Mouse (Mus musculus) stomach, embryonic 16.5 days (tissue): ENCODE data around the gene Gabarap. TPM values are rescaled to one million over a fixed set of nuclear protein-coding genes. Genes with fewer than 3 reads are reported as not detected.

ENCODE experiments used
- ATAC-seq: fragments of 200-750 bp; cut with Nextera tagmentation; 2 replicates; pipeline ENCODE4 v1.8.0; 2017; ENCODE audit warnings: moderate number of reproducible peaks, moderate TSS enrichment; ENCODE audit not compliant: insufficient read depth, low FRiP score
- H3K27ac ChIP-seq: fragments of 300-500 bp; sonication (generic); 2 replicates; pipeline ENCODE4 v1.5.1; 2014; ENCODE audit warnings: low read length
- H3K27me3 ChIP-seq: fragments of 300-500 bp; sonication (generic); 2 replicates; pipeline ENCODE4 v1.6.1; 2014; ENCODE audit warnings: low read length, control low read depth, mixed read lengths; ENCODE audit not compliant: control insufficient read depth, insufficient read depth
- H3K36me3 ChIP-seq: fragments of 300-500 bp; sonication (generic); 2 replicates; pipeline ENCODE4 v1.6.1; 2014; ENCODE audit warnings: low read length; ENCODE audit not compliant: control insufficient read depth, insufficient read depth
- H3K4me1 ChIP-seq: fragments of 300-500 bp; sonication (generic); 2 replicates; pipeline ENCODE4 v1.6.1; 2014; ENCODE audit warnings: low read length, control low read depth, mixed read lengths; ENCODE audit not compliant: control insufficient read depth, insufficient read depth
- H3K4me2 ChIP-seq: fragments of 300-500 bp; sonication (generic); 2 replicates; pipeline ENCODE4 v1.6.1; 2014; ENCODE audit warnings: low read depth, low read length, mixed read lengths
- H3K4me3 ChIP-seq: fragments of 300-500 bp; sonication (generic); replicated peaks from 2 replicates; pipeline ENCODE4 v1.5.1; 2014; ENCODE audit warnings: mild to moderate bottlenecking, low read length
- H3K9ac ChIP-seq: fragments of 300-500 bp; sonication (generic); 2 replicates; pipeline ENCODE4 v1.6.1; 2014; ENCODE audit warnings: low read length
- H3K9me3 ChIP-seq: fragments of 300-500 bp; sonication (generic); replicated peaks from 2 replicates; pipeline ENCODE4 v1.6.1; 2016; ENCODE audit warnings: low read length, control low read depth; ENCODE audit not compliant: control insufficient read depth
- WGBS: fragments of 180-500 bp; shearing (Covaris S2); extraction: QIAGEN DNeasy Blood & Tissue Kit; methylation state at CpG from one replicate; pipeline ENCODE4 v1.1.7; 2014; 5-methylcytosine and 5-hydroxymethylcytosine counted together
- polyA plus RNA-seq: library from polyadenylated mRNA; unstranded; fragments of >200 nt; fragmentation: Nextera tagmentation; extraction: Ambion mirVana; gene quantifications from 2 replicates; pipeline ENCODE4 v1.2.1, GENCODE M21; 2015

Gene Gabarap
- polyA plus RNA-seq, 1 experiment from 2014 or later, result 494 TPM

GRCm38 (mm10) chr11:70028401-70029129 is 37.6 kb downstream of the Gabarap start:
- peak; percentile 4 for ATAC-seq
- Histone ChIP-seq H3K27ac (peak overlapping the region; percentile 43), H3K4me1 (peaks cover 44% of the 10 kb centered on the region), H3K9ac (peak overlapping the region; percentile 47), H3K9me3 (no peaks in the 10 kb centered on the region), H3K27me3 (no peaks in the 10 kb centered on the region), H3K4me2 (peak overlapping the region; percentile 65), H3K36me3 (no peaks in the 10 kb centered on the region), H3K4me3 (peak overlapping the region; percentile 32)
- WGBS, result 20% methylated on average over 12 of the region's 12 CpGs

GRCm38 (mm10) chr11:70029130-70029801 is 38.3 kb downstream of the Gabarap start:
- Histone ChIP-seq H3K4me1 (peaks cover 43% of the 10 kb centered on the region), H3K4me3 (peak overlapping the region; percentile 32), H3K36me3 (no peaks in the 10 kb centered on the region), H3K27ac (peak overlapping the region; percentile 43), H3K27me3 (no peaks in the 10 kb centered on the region), H3K9ac (no peak overlapping the region; the same call in 1 of the 2 replicates), H3K9me3 (no peaks in the 10 kb centered on the region), H3K4me2 (peak overlapping the region; percentile 65)
- ATAC-seq, result peak; percentile 81
- WGBS, result 2% methylated on average over 20 of the region's 20 CpGs

DNA sequence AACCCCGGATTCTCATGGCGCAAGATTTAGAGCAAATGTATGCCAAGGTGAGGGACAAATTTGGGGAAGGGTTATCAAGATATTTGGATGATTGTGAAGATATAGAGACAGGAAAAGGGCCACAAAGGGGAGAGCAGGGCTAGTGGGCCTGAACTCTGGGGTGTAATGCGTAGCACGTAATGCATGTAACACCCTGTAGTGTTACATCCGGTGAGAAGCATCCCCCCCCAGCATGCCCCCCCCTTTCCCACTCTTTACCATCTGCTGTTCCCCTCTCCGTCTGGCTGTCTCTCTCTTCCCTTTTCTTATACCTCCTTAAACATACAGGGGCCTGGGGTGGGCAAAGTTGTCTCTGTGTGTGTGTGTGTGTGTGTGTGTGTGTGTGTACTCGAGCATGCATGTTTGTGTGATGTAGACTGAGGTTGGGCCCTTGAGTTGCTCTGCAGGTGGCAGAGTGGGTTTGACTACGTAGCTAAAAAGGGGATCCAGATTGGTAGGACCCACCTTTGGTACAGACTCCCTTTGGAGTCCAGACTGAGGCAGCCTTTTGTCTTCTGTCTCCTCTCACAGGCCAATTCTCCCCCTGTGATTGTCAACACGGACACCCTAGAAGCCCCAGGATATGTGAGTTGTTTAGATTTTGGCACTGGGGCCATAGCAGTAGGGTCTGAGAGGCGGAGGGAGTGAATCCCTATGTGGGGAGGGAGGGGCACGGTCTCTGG is 39.0 kb downstream of the Gabarap start:
- peak overlapping the region; percentile 65 for H3K4me2 ChIP-seq
- H3K27ac ChIP-seq, result 0 out of 2 replicates have a peak overlapping the region, but pooled peaks have one; percentile 43
- H3K9ac ChIP-seq, result no peak overlapping the region; the same call in 1 of the 2 replicates
- H3K4me1 ChIP-seq, result peaks cover 43% of the 10 kb centered on the region
- WGBS, result 39% methylated on average over 11 of the region's 11 CpGs
- H3K36me3 ChIP-seq, result no peaks in the 10 kb centered on the region
- no peaks in the 10 kb centered on the region for H3K9me3 ChIP-seq
- no peaks in the 10 kb centered on the region for H3K27me3 ChIP-seq
- H3K4me3 ChIP-seq, result peak overlapping the region; percentile 32
- ATAC-seq, result no peak

DNA sequence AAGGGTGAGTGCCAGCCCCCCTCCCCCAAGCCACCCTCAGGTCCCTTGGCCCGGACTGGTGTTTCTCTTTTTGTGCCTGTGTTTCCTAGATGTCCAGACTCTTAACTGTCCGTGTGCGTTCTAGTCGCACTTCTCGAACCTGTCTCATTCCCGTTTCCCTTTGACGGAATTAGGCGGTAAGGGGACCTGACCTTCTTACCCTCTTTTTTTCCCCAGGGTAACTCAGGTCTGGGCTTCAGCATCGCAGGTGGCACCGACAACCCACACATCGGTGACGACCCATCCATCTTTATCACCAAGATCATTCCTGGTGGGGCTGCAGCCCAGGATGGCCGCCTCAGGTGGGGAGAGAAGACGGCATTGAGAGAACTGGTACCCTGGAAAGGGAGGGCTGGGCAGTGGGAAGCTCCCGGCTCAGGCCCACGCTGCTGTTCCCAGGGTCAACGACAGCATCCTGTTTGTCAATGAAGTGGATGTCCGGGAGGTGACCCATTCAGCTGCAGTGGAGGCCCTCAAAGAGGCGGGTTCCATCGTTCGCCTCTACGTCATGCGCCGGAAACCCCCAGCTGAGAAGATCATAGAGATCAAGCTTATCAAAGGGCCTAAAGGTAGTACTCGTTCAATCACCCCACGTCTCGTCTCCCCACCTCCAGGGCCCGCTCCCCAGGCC is 39.8 kb downstream of the Gabarap start:
- no peaks in the 10 kb centered on the region for H3K9me3 ChIP-seq
- H3K27me3 ChIP-seq, result no peaks in the 10 kb centered on the region
- 91% methylated on average over 28 of the region's 28 CpGs for WGBS
- no peak for ATAC-seq
- H3K4me3 ChIP-seq, result no peak overlapping the region
- peaks cover 39% of the 10 kb centered on the region for H3K4me1 ChIP-seq
- no peak overlapping the region for H3K4me2 ChIP-seq
- no peak overlapping the region for H3K27ac ChIP-seq
- no peak overlapping the region for H3K9ac ChIP-seq
- H3K36me3 ChIP-seq, result no peaks in the 10 kb centered on the region

GRCm38 (mm10) chr11:70031321-70031670 is 40.4 kb downstream of the Gabarap start:
- Histone ChIP-seq H3K4me1 (peaks cover 34% of the 10 kb centered on the region), H3K27ac (no peak overlapping the region), H3K9me3 (no peaks in the 10 kb centered on the region), H3K36me3 (no peaks in the 10 kb centered on the region), H3K27me3 (no peaks in the 10 kb centered on the region), H3K4me3 (no peak overlapping the region), H3K9ac (no peak overlapping the region), H3K4me2 (no peak overlapping the region)
- WGBS, result 97% methylated on average over 11 of the region's 11 CpGs
- no peak for ATAC-seq

DNA sequence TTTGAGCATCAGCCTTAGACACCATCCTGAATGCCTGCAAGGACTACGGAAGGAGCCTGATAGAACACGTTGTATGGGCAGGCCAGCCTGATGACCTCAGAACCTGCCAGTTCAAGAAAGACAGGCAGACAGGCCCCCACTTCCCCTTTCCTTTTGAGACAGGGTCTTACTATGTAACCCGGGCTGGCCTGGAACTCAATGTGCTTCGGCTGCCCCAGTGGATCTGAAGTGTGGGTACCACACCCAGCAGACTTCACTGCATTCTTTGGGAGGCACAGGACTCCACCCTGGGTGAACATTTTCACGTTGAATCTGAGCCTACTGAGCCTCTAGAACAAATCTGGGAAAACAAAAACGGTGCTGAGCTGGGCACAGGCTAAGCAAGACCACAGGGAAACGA is 47.2 kb downstream of the Gabarap start:
- no peaks in the 10 kb centered on the region for H3K36me3 ChIP-seq
- ATAC-seq, result no peak
- no peak overlapping the region for H3K9ac ChIP-seq
- H3K4me1 ChIP-seq, result no peaks in the 10 kb centered on the region
- 68% methylated on average over 7 of the region's 7 CpGs for WGBS
- no peak overlapping the region for H3K4me3 ChIP-seq
- H3K9me3 ChIP-seq, result no peaks in the 10 kb centered on the region
- no peak overlapping the region for H3K4me2 ChIP-seq
- no peaks in the 10 kb centered on the region for H3K27me3 ChIP-seq
- no peak overlapping the region for H3K27ac ChIP-seq

GRCm38 (mm10) chr11:70039631-70040030 is 48.7 kb downstream of the Gabarap start:
- H3K27ac ChIP-seq, result no peak overlapping the region
- H3K4me3 ChIP-seq, result no peak overlapping the region
- WGBS, result 91% methylated on average over 10 of the region's 10 CpGs
- no peaks in the 10 kb centered on the region for H3K4me1 ChIP-seq
- H3K27me3 ChIP-seq, result no peaks in the 10 kb centered on the region
- H3K9ac ChIP-seq, result no peak overlapping the region
- no peaks in the 10 kb centered on the region for H3K9me3 ChIP-seq
- ATAC-seq, result no peak
- H3K36me3 ChIP-seq, result no peaks in the 10 kb centered on the region
- no peak overlapping the region for H3K4me2 ChIP-seq

DNA sequence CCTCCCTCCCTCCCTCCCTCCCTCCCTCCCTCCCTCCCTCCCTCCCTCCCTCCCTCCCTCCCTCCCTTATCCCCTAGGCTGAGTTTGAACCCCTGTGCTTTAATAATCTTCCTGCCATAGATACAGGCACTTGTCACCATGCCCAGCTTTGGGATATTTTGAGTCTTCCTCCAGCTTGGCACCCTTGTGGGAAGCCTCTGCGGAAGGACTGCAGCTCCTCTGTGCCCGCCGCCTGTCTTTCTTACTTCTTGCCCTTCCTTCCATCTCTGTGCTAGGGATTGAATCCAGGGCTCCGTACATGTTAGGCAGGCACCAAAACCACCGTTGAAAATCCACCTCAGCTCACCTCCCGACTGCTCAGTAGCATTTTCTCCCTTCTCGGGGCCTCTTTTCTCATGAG is 49.2 kb downstream of the Gabarap start:
- no peak for ATAC-seq
- no peaks in the 10 kb centered on the region for H3K36me3 ChIP-seq
- WGBS, result 83% methylated on average over 7 of the region's 7 CpGs

More for the DNA sequence above, 49.2 kb downstream of the Gabarap start:
- no peaks in the 10 kb centered on the region for H3K27me3 ChIP-seq
- no peaks in the 10 kb centered on the region for H3K4me1 ChIP-seq
- no peak overlapping the region for H3K27ac ChIP-seq
- H3K4me2 ChIP-seq, result no peak overlapping the region
- H3K9ac ChIP-seq, result no peak overlapping the region
- no peaks in the 10 kb centered on the region for H3K9me3 ChIP-seq
- no peak overlapping the region for H3K4me3 ChIP-seq
